Mouse (Mus musculus): ENCODE data around the gene Plin2.
"Not testable (repeated sequence)": the region's sequence is repeated elsewhere in the genome, so short reads cannot be mapped to it uniquely, and the experiment has no call there.

Gene Plin2

DNA sequence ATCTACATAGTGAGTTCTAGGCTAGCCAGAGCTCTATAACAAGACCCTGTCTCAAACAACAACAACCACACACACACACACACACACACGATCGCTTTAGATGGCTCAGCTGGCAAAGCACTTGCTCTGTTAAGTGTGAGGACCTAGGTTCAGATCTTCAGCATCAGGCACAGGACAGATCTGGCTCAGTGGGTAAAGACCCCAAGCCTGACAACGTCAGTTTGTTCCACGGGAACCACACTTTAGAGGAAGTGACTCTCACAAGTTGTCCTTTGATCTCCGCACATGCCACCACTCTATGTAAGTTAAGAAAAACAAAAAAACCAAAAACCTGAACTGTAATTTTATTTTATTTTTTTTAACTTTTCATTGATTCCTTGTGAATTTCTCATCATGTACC is 13.4 kb upstream of the Plin2 start:
- DNase-seq (ENCODE audit: low read depth) = no peak

DNA sequence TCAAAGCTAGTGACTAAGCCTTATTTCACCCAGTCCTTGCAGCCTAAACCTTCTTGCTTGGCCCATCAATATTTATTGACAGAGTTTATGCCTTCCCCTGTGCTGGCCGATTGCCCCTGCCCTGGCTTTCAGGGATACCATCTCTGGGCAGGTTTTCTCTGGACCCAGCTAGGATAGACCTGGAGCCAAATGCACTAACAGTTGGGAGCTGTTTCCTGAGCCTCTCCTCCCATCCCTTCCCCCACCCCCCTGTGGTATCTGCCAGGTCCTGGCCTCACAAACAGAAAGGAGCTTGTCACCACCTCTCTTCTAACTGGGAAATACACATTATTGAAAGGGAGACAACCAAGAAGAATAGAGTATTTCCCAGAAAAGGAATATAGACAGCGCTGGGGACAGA is 12.0 kb upstream of the Plin2 start:
- no peak for DNase-seq (ENCODE audit: low read depth)

DNA sequence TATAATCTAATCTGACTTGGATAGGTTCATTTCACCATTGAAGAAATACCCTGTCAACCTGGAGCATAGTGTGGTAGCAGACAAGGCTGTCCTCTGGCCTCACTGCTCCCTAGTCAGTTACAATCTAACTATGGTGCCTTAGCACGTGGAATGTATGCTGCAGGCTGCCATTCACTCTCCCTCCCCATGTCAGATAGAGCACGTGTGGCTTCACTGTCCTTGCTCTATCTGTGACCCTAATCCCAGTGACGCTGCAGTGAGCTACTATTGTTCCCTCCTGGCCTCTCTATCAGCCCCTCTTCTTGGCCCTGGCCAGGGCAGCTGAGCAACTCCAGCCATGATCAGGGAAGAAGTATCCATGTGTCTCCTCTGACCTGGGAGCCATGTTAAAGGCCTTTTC is 11.6 kb upstream of the Plin2 start:
- no peak for DNase-seq (ENCODE audit: low read depth)

GRCm38 (mm10) chr4:86679686-86680085 is 9.8 kb upstream of the Plin2 start:
- DNase-seq (ENCODE audit: low read depth) = no peak

GRCm38 (mm10) chr4:86676756-86677155 is 6.9 kb upstream of the Plin2 start:
- no peak for DNase-seq (ENCODE audit: low read depth)

DNA sequence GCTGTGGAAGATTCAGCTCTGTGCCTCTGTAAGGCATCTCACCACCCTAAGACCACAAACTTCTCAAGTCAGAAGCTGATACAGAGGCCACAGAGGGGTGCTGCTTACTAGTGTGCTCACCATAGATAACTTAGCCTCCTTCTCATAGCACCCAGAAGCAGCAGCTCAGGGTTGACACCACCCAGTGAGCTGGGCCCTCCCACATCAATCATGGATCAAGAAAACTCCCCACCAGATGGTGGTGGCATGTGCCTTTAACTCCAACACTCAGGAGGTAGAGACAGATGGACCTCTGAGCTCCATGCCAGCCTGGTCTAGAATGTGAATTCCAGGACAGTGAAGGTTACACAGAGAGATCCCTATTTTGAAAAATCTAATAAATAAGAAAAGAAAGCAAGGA is 4.9 kb upstream of the Plin2 start:
- DNase-seq (ENCODE audit: low read depth) = not testable (repeated sequence)

- DNase-seq (ENCODE audit: low read depth) = not testable (repeated sequence)
These were observed 4.3 kb upstream of the Plin2 start for GRCm38 (mm10) chr4:86674150-86674549.

GRCm38 (mm10) chr4:86672450-86672849 is 2.6 kb upstream of the Plin2 start:
- DNase-seq (ENCODE audit: low read depth) = no peak

DNA sequence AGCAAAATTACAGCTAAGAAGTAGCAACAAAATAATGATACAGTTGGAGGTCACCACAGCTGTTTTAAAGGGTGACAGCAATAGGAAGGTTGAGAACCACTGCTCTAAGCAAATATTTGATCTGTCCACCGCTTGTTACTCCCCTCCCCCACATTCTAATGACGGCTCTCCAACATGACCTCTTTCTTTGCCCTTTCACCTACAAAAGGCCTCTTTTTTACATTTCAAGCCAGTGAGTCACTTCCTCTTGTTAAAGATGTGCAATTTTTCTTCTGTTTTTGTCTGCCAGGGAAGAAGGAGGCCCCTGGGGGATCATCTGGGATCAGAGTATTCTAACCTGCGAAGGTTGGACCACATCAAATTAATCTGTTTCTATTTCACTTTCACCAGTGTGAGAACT is 1.9 kb upstream of the Plin2 start:
- no peak for DNase-seq (ENCODE audit: low read depth)

DNA sequence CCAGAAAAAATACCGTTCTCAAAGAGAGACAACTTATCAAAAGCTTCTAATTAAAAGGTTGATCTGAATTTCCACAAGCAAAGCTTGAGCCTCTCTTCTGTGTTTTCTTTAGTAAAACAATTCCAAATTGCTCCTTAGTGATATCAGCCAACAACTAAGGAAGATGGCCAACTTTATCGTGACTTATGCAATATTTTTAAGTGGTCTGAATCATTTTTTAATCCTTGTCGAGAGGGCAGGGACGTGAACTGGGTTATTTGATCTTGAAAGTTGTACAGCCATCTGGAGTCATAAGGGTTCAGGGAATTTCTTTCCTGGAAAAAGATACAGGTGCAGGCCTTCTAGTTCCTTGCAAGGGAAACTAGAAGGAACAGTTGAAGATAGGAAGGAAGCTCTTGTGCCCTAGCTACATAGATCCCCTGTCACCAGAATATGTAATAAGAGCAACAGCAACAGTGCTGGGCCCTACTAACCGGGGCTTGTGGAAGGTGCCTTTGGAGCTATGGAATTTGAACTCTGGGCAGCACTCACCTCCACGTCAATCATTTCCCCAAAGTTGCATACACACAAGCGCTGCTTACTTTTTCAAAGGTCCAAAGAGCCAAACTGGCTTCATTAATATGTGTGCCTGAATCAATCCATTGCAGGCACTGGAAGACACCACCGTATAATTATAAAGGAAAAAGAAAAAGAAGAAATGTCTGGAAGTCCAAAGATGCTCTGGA is 884 bp upstream of the Plin2 start:
- no peak for DNase-seq (ENCODE audit: low read depth)

DNA sequence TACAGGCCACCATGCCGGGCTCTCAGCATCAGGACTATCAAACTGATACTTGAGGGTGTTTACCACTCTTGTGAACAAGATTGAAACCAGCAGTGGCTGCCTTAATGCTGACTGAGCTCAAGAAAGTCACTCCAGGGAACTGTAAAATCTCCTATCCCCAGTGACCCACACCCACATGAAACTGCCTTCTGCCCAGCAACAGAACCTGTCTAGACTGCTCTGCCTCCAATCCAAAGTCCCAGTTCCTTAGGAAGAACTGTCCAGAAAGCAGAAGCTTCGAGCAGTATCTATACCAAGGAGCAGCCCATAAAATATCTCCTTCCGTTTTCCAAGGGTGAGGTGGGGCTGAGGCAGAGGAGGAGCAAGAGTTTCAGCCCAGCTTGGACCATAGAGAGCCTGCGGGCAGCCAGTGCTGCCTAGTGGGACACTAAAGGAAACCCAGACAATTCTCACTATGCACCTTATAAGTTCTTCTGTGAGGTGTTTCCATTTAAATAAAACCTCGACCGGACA is 563 bp downstream of the Plin2 start:
- not testable (repeated sequence) for DNase-seq (ENCODE audit: low read depth)

- no peak for DNase-seq (ENCODE audit: low read depth)
These were observed 1.4 kb downstream of the Plin2 start for GRCm38 (mm10) chr4:86668290-86669000.

GRCm38 (mm10) chr4:86665596-86665995 is 4.3 kb downstream of the Plin2 start:
- no peak for DNase-seq (ENCODE audit: low read depth)

DNA sequence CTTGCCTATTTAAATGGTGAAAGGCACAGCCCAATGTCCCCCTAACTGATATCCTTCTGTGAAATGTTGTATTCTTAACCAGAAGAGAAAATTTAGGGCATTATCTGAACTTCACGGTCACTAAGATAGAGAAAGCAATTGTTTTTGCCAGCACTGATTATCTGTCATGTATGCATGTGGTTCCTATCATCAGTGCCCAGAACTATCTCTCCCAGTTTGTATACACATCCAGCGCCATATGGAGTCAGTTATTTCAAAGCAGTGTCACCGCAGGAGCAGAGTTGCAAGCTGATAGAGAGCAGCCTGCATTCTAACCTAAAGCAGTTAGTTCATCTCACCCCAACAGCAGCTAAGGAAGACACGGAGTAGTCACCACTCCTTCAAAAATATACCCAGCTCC is 5.9 kb downstream of the Plin2 start:
- DNase-seq (ENCODE audit: low read depth) = no peak

GRCm38 (mm10) chr4:86657176-86657575 is 12.7 kb downstream of the Plin2 start:
- no peak for DNase-seq (ENCODE audit: low read depth)

DNA sequence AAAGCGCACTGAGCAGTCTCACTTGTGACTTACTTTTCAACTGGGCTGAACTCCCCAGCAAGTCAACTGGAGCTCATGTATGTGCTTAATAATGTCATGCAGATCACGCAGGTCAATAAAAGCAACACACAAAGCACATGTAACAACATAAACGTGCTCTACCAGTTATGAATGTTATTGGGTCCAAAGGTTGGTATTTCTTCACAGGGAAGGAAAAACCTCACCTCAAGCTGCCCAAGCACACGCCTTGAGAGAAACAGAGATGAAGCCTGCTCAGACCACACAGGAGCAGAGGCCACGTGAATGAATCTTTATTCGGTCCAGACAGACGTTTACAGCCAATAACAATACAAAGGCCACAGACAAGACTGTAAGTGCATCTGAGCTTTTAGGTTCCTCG is 13.4 kb downstream of the Plin2 start:
- not testable (repeated sequence) for DNase-seq (ENCODE audit: low read depth)

DNA sequence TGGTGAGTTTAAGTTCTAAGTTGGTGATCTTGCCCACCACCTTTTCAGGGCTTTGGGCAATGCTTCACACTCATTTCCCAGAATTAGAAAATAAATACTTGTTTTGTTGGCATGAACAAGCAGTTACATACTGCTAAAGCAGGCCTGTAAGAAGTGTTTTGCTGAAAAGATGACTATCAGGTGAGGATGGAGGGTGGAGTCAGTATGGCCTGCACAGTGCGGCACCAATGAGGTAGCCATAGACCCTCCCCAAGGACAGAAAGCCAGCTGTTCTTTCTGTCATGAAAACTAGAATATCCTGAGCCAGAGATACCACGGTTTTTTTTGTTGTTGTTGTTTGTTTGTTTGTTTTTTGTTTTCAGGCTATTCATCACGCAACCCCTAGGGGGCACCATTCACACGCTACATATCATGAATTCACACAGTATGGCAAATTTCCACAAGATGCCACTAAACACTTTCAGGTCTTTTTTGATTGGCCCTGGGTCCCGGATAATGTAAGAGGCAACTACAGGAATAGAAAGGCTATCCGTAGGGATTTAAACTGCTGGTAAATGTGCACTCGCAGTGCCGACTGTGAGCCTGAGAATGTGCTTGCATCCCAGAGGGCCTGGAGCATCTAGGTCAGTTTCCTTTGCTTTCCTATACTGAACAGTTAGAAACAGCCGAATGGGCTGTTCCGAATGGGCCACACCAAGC is 18.0 kb downstream of the Plin2 start:
- DNase-seq (ENCODE audit: low read depth) = no peak

- not testable (repeated sequence) for DNase-seq (ENCODE audit: low read depth)
These were observed 21.5 kb downstream of the Plin2 start for GRCm38 (mm10) chr4:86648394-86648793.

DNA sequence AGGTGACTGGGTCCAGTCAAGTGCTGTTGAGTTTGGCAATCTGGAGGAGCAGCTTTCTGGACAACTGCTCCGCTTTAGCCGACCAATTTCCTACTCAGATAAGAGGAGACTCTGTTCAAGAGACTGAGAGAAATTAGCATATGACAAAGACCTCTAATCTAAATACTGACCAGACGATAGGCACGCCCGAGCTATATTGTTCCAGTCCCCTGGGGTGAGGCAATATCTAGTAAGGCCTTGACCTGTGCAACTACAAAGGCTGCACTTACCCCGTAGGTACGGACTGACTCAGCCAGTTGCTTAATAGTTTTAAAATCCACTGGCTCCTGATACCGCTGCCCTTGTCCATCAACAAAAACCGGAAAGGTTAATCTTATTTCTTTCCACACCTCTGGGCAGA is 32.3 kb downstream of the Plin2 start:
- not testable (repeated sequence) for DNase-seq (ENCODE audit: low read depth)

DNA sequence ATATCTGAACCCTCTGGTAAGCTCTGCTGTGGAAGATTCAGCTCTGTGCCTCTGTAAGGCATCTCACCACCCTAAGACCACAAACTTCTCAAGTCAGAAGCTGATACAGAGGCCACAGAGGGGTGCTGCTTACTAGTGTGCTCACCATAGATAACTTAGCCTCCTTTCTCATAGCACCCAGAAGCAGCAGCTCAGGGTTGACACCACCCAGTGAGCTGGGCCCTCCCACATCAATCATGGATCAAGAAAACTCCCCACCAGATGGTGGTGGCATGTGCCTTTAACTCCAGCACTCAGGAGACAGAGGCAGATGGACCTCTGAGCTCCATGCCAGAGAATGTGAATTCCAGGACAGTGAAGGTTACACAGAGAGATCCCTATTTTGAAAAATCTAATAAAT is 35.0 kb downstream of the Plin2 start:
- not testable (repeated sequence) for DNase-seq (ENCODE audit: low read depth)

DNA sequence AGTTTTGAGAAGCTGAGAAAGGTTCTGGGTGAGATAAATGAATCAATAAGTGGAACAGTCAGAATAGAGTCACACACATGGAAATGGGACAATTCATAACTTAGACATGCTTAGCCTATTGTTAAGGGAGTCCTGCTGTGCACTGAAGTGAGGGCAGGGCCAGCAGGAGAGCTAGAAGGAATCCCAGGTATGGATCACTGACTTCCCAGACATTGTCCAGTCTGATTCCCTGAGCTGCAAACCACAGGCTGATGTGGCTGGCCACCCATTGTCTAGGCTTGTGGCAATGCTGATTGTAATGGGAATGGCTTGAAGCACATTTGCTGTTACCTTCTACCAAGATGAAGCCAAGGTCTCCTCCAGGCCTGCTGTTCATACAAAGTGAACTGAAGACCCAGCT is 35.5 kb downstream of the Plin2 start:
- DNase-seq (ENCODE audit: low read depth) = not testable (repeated sequence)

- DNase-seq (ENCODE audit: low read depth) = not testable (repeated sequence)
These were observed 37.3 kb downstream of the Plin2 start for GRCm38 (mm10) chr4:86632556-86632955.

GRCm38 (mm10) chr4:86631831-86632230 is 38.0 kb downstream of the Plin2 start:
- no peak for DNase-seq (ENCODE audit: low read depth)
